Mouse (Mus musculus) neural tube, embryonic 13.5 days (tissue): ENCODE results near the gene Gtf2i. TPM values are rescaled to one million over a fixed set of nuclear protein-coding genes. Genes with fewer than 3 reads are reported as not detected.

Source experiments
- ATAC-seq: fragments of 200-750 bp; cut with Nextera tagmentation; 2 replicates; pipeline ENCODE4 v1.8.0; 2017; ENCODE audit warnings: low read depth, mild to moderate bottlenecking, moderate TSS enrichment, moderate library complexity
- H3K27ac ChIP-seq: fragments of 300-500 bp; sonication (generic); replicated peaks from 2 replicates; pipeline ENCODE4 v1.5.1; 2015; ENCODE audit warnings: moderate library complexity, mild to moderate bottlenecking, inconsistent platforms
- H3K27me3 ChIP-seq: fragments of 300-500 bp; sonication (generic); 2 replicates; pipeline ENCODE4 v1.6.1; 2015; ENCODE audit warnings: mild to moderate bottlenecking, inconsistent platforms
- H3K36me3 ChIP-seq: fragments of 300-500 bp; sonication (generic); 2 replicates; pipeline ENCODE4 v1.6.1; 2015; ENCODE audit warnings: mild to moderate bottlenecking, inconsistent platforms
- H3K4me1 ChIP-seq: fragments of 300-500 bp; sonication (generic); replicated peaks from 2 replicates; pipeline ENCODE4 v1.6.1; 2015; ENCODE audit warnings: inconsistent platforms
- H3K4me2 ChIP-seq: fragments of 300-500 bp; sonication (generic); 2 replicates; pipeline ENCODE4 v1.6.1; 2015; ENCODE audit warnings: inconsistent platforms, mild to moderate bottlenecking, moderate library complexity
- H3K4me3 ChIP-seq: fragments of 300-500 bp; sonication (generic); 2 replicates; pipeline ENCODE4 v1.5.1; 2015; ENCODE audit warnings: mild to moderate bottlenecking, inconsistent platforms
- H3K9ac ChIP-seq: fragments of 300-500 bp; sonication (generic); 2 replicates; pipeline ENCODE4 v1.6.1; 2015; ENCODE audit warnings: moderate library complexity, mild to moderate bottlenecking, inconsistent platforms
- H3K9me3 ChIP-seq: fragments of 300-500 bp; sonication (generic); 2 replicates; pipeline ENCODE4 v1.6.1; 2016; ENCODE audit warnings: inconsistent platforms
- WGBS: fragments of 180-500 bp; shearing (Covaris S2); methylation state at CpG from one replicate; pipeline ENCODE4 v1.1.7; 2015; 5-methylcytosine and 5-hydroxymethylcytosine counted together
- polyA plus RNA-seq: library from polyadenylated mRNA; unstranded; fragments of >200 nt; fragmentation: Nextera tagmentation; extraction: Ambion mirVana; gene quantifications from 2 replicates; pipeline ENCODE4 v1.2.1, GENCODE M21; 2015

The Gtf2i gene
- polyA plus RNA-seq, 1 experiment from 2014 or later = 188 TPM

DNA sequence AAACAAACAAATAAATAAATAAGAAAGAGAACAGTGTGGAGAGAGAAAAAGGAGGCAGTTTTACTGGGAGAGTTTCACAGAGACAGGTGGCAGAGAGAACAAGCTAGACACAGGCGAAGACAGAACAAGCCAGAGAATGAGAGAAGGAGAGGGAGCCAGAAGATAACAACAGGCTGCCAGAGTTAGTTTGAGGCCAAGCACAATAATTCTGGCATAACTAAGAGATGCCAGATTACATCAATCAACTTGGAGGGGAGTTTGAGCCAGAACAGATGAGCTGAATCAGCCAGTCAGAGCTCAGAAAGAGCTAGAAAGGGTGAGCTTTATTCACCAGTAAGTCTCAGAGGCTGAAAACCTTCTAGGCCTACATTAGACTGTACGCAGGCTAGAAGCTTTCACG is 64.0 kb downstream of the Gtf2i start:
- Histone ChIP-seq H3K36me3 (peaks cover 98% of the 10 kb centered on the region), H3K4me3 (no peak overlapping the region), H3K9me3 (no peaks in the 10 kb centered on the region), H3K4me1 (no peaks in the 10 kb centered on the region), H3K27me3 (no peaks in the 10 kb centered on the region), H3K27ac (no peak overlapping the region), H3K4me2 (no peak overlapping the region), H3K9ac (no peak overlapping the region)
- ATAC-seq = no peak
- 96% methylated on average over 3 of the region's 3 CpGs for WGBS

DNA sequence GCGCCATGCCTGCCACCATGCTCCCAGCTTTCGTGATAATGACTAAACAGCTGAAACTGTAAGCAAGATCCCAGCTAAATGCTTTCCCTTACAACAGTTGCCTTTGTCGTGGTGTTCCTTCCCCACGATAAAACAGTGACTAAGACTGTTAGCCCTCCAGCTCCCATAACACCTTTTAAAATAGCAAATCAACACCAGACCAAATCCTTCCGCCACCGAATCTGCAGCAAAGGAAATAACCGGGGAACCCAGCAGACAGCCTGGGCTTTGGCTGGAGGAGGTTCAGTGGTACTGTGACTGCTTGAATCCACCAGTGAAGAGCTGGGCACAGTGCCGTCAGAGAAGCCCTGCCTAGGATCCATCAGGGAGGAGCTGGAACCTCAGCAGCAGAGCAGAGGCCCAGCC is 65.3 kb downstream of the Gtf2i start:
- H3K9ac ChIP-seq = no peak overlapping the region
- H3K36me3 ChIP-seq = peaks cover 98% of the 10 kb centered on the region
- 96% methylated on average over 8 of the region's 8 CpGs for WGBS
- no peaks in the 10 kb centered on the region for H3K27me3 ChIP-seq
- no peaks in the 10 kb centered on the region for H3K9me3 ChIP-seq
- H3K4me2 ChIP-seq = no peak overlapping the region
- no peak for ATAC-seq
- H3K4me1 ChIP-seq = no peaks in the 10 kb centered on the region
- no peak overlapping the region for H3K4me3 ChIP-seq
- no peak overlapping the region for H3K27ac ChIP-seq

DNA sequence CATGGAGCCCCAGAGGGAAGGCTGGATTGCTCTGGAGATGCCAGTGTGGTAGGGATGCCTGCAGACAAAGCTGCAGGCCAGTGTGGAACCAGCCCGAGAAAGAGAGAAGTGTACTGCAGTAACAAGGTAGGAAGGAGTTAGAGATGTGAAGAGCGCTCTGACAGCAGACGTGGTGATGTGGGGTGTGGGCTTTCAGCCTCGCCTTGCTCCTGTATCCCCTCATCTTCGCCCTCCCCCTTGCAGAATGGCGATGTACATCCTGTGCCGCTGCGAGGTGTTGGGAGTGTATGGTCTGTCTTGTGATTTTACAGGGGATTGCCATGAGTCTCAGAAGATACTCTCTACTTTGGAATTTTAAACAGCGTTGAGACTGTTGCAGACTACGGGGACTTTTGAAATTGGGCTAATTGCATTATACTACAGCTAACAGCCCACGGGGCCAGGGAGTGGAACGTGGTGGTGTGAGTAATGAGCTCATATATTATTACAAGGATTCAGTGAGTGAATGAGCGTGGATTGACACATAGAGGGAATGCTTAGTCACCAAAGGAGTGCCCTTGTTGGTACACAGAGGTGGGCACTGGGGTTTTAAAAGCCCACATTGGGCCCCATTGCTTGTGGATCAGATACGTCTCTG is 65.8 kb downstream of the Gtf2i start:
- ATAC-seq = no peak
- peaks cover 98% of the 10 kb centered on the region for H3K36me3 ChIP-seq
- H3K4me3 ChIP-seq = no peak overlapping the region
- no peaks in the 10 kb centered on the region for H3K9me3 ChIP-seq
- H3K27ac ChIP-seq = no peak overlapping the region
- H3K9ac ChIP-seq = no peak overlapping the region
- H3K27me3 ChIP-seq = no peaks in the 10 kb centered on the region
- no peak overlapping the region for H3K4me2 ChIP-seq
- 92% methylated on average over 14 of the region's 14 CpGs for WGBS
- no peaks in the 10 kb centered on the region for H3K4me1 ChIP-seq

DNA sequence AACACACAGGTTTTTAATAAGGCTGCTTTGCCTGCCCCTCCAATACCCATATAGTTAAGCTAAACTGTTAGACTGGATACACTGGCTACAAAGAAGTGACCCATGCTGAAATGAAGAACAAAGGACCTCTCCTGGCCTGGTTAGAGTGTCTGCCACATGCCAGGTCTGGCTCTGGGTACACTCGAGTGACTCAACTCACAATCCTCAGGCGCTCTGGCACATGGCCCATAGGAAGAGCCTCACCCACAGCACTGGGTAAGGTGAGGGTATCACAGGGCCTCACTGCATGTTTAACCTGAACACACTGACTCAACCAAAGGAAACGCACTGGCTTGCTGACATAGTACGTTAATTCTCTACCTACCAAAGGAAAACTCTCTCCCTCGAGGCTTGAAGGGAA is 68.4 kb downstream of the Gtf2i start:
- peaks cover 98% of the 10 kb centered on the region for H3K36me3 ChIP-seq
- ATAC-seq = no peak
- no peaks in the 10 kb centered on the region for H3K9me3 ChIP-seq
- WGBS = 93% methylated on average over 5 of the region's 5 CpGs
- no peak overlapping the region for H3K4me2 ChIP-seq
- no peak overlapping the region for H3K27ac ChIP-seq
- no peak overlapping the region for H3K4me3 ChIP-seq
- H3K4me1 ChIP-seq = no peaks in the 10 kb centered on the region
- H3K9ac ChIP-seq = no peak overlapping the region
- H3K27me3 ChIP-seq = no peaks in the 10 kb centered on the region

DNA sequence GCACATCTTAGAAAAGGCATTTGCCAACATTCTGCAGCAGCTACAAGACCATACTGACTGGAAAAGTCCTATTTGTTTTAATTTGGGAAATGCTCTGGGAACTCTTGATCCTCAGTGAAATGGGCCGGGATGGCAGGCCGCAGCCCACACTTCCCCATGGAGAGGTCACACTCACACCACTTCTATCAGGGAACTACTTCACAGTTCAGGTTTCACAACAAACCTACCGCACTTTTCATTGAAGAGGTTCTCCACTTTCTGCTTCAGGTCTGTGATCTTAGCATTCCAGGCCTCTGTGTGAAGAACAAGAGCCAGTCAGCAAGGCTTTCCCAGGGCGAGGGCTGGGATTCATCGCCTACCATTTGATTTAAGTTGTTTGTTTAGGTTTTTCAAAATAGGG is 69.7 kb downstream of the Gtf2i start:
- no peak for ATAC-seq
- no peak overlapping the region for H3K27ac ChIP-seq
- H3K9ac ChIP-seq = no peak overlapping the region
- WGBS = 95% methylated on average over 5 of the region's 5 CpGs
- H3K36me3 ChIP-seq = peaks cover 100% of the 10 kb centered on the region
- no peaks in the 10 kb centered on the region for H3K4me1 ChIP-seq
- no peaks in the 10 kb centered on the region for H3K27me3 ChIP-seq
- H3K4me2 ChIP-seq = no peak overlapping the region
- H3K4me3 ChIP-seq = no peak overlapping the region
- H3K9me3 ChIP-seq = no peaks in the 10 kb centered on the region

DNA sequence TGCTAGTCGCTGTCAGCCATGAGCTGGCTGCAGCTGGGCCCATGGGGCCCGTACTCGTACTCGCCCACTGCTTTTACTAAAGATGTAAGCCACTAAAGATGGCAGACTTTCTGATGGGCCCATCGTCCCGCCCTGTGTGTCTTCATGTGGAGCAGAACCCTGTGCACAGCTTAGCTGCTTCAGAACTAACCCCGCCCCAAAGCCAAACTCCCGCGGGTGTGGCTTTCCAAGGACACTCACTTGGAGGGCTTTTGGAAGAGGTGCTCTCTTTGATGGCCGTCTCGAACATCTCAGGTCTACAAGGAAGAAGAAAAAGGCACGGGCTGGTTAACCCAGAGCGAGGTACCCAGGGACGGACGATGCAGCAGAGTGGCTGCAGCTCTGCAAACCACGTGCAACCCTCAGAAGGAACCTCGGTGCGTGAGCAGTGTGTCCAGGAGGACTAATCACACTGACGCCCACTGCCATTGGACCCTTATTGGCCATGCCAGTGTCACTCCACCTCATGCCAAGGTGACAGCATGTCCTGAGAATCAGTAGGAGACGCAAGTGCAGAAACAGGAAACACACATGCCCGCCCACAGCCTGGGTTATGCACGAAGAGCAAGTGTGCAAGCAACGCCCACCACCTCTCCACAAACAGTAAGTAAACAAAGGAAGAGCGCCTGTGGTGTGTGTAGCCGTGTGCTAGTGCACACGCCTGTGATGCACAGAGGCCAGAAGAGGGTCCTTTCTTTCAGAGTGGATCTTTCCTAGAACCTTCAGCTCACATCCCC is 70.7 kb downstream of the Gtf2i start:
- no peak for ATAC-seq
- H3K9ac ChIP-seq = no peak overlapping the region
- H3K4me1 ChIP-seq = no peaks in the 10 kb centered on the region
- H3K4me2 ChIP-seq = no peak overlapping the region
- H3K4me3 ChIP-seq = no peak overlapping the region
- H3K27me3 ChIP-seq = no peaks in the 10 kb centered on the region
- no peaks in the 10 kb centered on the region for H3K9me3 ChIP-seq
- H3K27ac ChIP-seq = no peak overlapping the region
- 94% methylated on average over 26 of the region's 26 CpGs for WGBS
- peaks cover 100% of the 10 kb centered on the region for H3K36me3 ChIP-seq

DNA sequence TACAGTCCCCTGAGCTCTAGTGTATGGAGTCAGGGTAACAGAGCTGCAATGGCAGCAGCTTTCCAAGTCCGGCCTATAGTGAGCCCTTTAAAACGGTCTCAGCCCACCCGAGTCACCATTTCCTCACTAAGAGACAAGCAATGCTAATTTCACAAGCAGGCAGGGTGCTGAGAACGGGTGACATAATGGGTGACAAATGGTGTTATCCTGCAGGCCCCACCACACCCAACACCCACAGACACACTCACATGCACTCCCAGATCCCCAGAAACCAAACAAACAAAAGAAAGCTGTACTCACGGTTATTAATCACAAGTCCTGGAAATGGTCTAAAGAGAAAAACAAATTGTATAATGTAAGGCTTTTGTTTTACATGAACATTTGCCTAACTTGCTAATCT is 72.7 kb downstream of the Gtf2i start:
- Histone ChIP-seq H3K4me2 (no peak overlapping the region), H3K36me3 (peaks cover 100% of the 10 kb centered on the region), H3K9ac (no peak overlapping the region), H3K27me3 (no peaks in the 10 kb centered on the region), H3K4me1 (no peaks in the 10 kb centered on the region), H3K9me3 (no peaks in the 10 kb centered on the region), H3K27ac (no peak overlapping the region), H3K4me3 (no peak overlapping the region)
- WGBS = 85% methylated on average over 5 of the region's 5 CpGs
- ATAC-seq = no peak

DNA sequence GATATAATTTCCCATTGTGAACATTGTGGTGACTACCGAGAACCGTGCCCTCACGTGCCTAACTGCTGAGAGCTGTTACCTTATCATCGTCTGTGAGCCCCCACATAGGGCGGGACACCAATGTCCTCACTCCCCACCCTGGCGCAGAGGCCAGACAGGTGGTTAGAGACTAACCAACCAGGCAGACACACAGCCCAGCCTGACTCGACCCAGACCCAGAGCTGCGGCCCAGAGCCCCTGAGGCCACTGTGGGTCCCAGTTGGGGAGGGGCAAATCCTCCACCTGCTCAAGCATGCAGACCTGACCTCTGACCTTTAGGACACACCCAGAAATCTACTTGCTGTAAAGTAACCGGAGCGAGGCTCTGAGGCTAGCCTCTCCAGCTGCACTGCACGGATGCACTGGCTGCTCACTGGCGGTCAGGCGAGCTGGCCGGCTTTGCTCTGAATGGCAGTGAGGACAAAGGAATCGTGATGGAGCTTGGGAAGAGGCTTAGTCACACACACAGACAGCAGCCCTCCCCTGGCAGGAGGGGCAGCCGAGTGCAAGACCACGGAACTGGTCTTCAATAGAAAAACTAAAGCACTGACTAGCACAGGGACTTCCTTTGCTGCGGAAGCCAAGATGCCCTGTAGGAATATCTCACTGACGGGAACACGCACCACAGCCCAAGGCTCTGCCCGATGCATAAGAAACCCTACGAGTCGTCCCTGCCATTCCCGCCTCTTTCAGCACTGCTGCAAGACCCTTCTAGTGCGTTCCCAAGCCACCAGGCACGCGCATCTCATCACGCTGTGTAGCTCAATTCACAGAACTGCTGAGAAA is 76.4 kb downstream of the Gtf2i start:
- H3K36me3 ChIP-seq = peaks cover 79% of the 10 kb centered on the region
- no peak overlapping the region for H3K4me2 ChIP-seq
- H3K4me1 ChIP-seq = peaks cover 23% of the 10 kb centered on the region
- WGBS = 63% methylated on average over 28 of the region's 28 CpGs
- H3K9me3 ChIP-seq = no peaks in the 10 kb centered on the region
- no peak overlapping the region for H3K9ac ChIP-seq
- H3K4me3 ChIP-seq = no peak overlapping the region
- no peaks in the 10 kb centered on the region for H3K27me3 ChIP-seq
- peak; percentile 17; the same call in 1 of the 2 replicates for ATAC-seq
- H3K27ac ChIP-seq = 0 out of 2 replicates have a peak overlapping the region, but pooled peaks have one; percentile 18

DNA sequence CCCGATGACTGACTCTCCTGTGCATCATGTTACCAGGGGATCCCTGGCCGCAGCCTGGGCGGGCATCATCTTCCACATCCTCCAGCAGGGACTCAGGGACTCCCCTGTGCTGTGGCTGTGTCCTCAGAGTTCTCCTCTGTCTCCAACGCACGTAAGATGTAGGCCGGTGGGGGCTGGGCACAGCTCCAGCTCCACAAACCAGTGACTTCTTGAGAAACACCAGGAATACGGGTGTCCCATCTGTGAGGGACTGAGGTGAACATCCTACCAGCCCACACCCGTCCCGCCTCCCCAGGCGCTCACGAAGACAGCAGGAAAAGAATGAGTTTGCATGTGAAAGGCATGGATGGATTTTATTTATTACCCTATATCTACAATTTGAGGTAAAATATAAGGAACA is 77.1 kb downstream of the Gtf2i start:
- H3K9ac ChIP-seq = no peak overlapping the region
- no peak for ATAC-seq
- peaks cover 73% of the 10 kb centered on the region for H3K36me3 ChIP-seq
- no peak overlapping the region for H3K4me3 ChIP-seq
- H3K4me2 ChIP-seq = no peak overlapping the region
- H3K27ac ChIP-seq = no peak overlapping the region
- H3K27me3 ChIP-seq = no peaks in the 10 kb centered on the region
- H3K4me1 ChIP-seq = peaks cover 29% of the 10 kb centered on the region
- WGBS = 93% methylated on average over 11 of the region's 11 CpGs
- H3K9me3 ChIP-seq = no peaks in the 10 kb centered on the region

DNA sequence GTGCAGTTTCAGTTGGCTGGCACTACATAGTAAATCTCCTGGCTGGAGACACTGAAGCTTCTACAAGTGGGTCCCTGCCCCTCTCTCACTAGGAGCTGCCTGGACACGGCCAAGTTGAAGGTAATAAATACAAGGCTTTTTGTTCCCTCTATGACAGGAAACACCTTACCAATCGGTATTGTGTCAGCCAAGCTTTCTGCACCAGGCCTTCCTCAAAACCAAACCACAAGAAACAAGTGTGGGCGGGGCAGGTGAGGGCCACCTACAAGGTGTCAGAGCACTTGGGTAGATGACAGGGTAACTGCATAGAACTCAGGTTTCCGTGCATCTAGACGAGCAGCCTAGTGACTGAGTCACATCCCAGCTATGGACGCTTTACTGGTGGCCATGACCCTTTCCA is 77.8 kb downstream of the Gtf2i start:
- peaks cover 66% of the 10 kb centered on the region for H3K36me3 ChIP-seq
- H3K27ac ChIP-seq = no peak overlapping the region
- H3K9me3 ChIP-seq = no peaks in the 10 kb centered on the region
- no peak overlapping the region for H3K4me2 ChIP-seq
- no peak overlapping the region for H3K4me3 ChIP-seq
- H3K27me3 ChIP-seq = no peaks in the 10 kb centered on the region
- no peak overlapping the region for H3K9ac ChIP-seq
- peaks cover 30% of the 10 kb centered on the region for H3K4me1 ChIP-seq
- no peak for ATAC-seq
- 89% methylated on average over 6 of the region's 6 CpGs for WGBS

DNA sequence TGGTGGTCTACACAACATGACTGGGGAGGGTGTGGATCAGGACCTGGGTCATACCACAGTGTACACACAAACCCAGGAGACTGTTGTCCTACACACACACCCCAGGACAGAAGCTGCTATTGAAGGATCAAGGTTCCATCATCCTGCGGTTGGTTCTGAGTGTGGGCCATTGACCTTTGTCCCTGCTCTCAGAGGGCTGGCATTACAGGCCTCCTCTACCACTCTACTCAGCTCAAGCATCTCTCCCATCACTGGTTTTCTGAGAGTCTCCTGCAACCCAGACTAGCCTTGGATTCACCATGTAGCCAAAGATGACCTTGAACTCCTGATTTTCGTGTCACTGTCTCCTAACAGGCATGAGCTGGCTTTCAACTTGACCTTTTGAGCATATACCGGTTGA is 78.3 kb downstream of the Gtf2i start:
- Histone ChIP-seq H3K4me1 (peaks cover 30% of the 10 kb centered on the region), H3K36me3 (peaks cover 60% of the 10 kb centered on the region), H3K9me3 (no peaks in the 10 kb centered on the region), H3K4me2 (no peak overlapping the region), H3K4me3 (no peak overlapping the region), H3K9ac (no peak overlapping the region), H3K27me3 (no peaks in the 10 kb centered on the region), H3K27ac (peak overlapping the region; percentile 59; the same call in 1 of the 2 replicates)
- WGBS = 93% methylated on average over 3 of the region's 3 CpGs
- no peak for ATAC-seq

DNA sequence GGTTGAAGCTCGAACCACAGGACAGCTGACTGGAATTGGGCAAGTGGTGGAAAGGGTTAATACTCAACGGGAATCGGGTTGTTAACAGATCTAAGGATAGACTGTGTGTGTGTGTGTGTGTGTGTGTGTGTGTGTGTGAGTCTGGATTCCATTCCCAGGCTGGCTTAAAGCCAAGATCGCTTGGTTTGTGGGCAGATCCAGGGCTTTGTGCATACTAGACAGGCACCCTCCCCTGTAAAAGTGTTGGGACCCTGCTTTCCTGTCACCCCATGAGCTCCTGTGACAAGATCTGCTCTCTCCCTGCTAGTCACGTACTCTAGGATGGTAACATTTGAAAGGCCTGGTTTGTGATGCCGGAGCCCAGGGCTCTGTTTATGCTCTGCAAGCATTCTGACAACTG is 79.4 kb downstream of the Gtf2i start:
- no peak overlapping the region for H3K4me3 ChIP-seq
- peaks cover 49% of the 10 kb centered on the region for H3K36me3 ChIP-seq
- peak overlapping the region; percentile 59 for H3K27ac ChIP-seq
- H3K4me2 ChIP-seq = no peak overlapping the region
- no peaks in the 10 kb centered on the region for H3K9me3 ChIP-seq
- peaks cover 30% of the 10 kb centered on the region for H3K4me1 ChIP-seq
- ATAC-seq = no peak
- 39% methylated on average over 6 of the region's 6 CpGs for WGBS
- no peaks in the 10 kb centered on the region for H3K27me3 ChIP-seq
- H3K9ac ChIP-seq = no peak overlapping the region
